Mouse (Mus musculus) forebrain, postnatal 0 days (tissue): Measurements from ENCODE around the gene Nfix. TPM values are rescaled to one million over a fixed set of nuclear protein-coding genes. Genes with fewer than 3 reads are reported as not detected.
A peak's percentile ranks its signal among the peaks of the same experiment; 100 is the strongest.

Experiments used
- ATAC-seq: fragments of 200-750 bp; cut with Nextera tagmentation; 2 replicates; pipeline ENCODE4 v1.8.0; 2017; ENCODE audit warnings: mild to moderate bottlenecking, moderate library complexity
- DNase-seq: peaks from one replicate; pipeline ENCODE4 v3.0.0-alpha.2; 2015
- H3K27ac ChIP-seq: fragments of 300-500 bp; sonication (generic); 2 replicates; pipeline ENCODE4 v1.5.1; 2014; ENCODE audit warnings: low read depth, mild to moderate bottlenecking, antibody characterized with exemption, low read length, moderate library complexity, mixed read lengths
- H3K27me3 ChIP-seq: fragments of 300-500 bp; sonication (generic); 2 replicates; pipeline ENCODE4 v1.6.1; 2014; ENCODE audit warnings: mild to moderate bottlenecking, low read length, mixed read lengths; ENCODE audit not compliant: insufficient read depth
- H3K36me3 ChIP-seq: fragments of 300-500 bp; sonication (generic); 2 replicates; pipeline ENCODE4 v1.6.1; 2014; ENCODE audit warnings: mild to moderate bottlenecking, moderate library complexity; ENCODE audit not compliant: insufficient read depth
- H3K4me1 ChIP-seq: fragments of 300-500 bp; sonication (generic); 2 replicates; pipeline ENCODE4 v1.6.1; 2014; ENCODE audit warnings: antibody characterized with exemption; ENCODE audit not compliant: insufficient read depth
- H3K4me2 ChIP-seq: fragments of 300-500 bp; sonication (generic); 2 replicates; pipeline ENCODE4 v1.6.1; 2014; ENCODE audit warnings: low read depth, mild to moderate bottlenecking, moderate library complexity
- H3K4me3 ChIP-seq: fragments of 300-500 bp; sonication (generic); 2 replicates; pipeline ENCODE4 v1.5.1; 2014; ENCODE audit warnings: low read depth, low read length, mixed read lengths
- H3K9ac ChIP-seq: fragments of 300-500 bp; sonication (generic); 2 replicates; pipeline ENCODE4 v1.6.1; 2014; ENCODE audit warnings: mild to moderate bottlenecking
- H3K9me3 ChIP-seq: fragments of 300-500 bp; sonication (generic); 2 replicates; pipeline ENCODE4 v1.6.1; 2016; ENCODE audit warnings: low read length
- CTCF ChIP-seq: sonication (generic); IDR thresholded peaks from 2 replicates; pipeline ENCODE4 v1.5.1; 2016; ENCODE audit warnings: antibody characterized with exemption, control low read depth, low read depth
- WGBS: fragments of 180-500 bp; shearing (Covaris S2); extraction: QIAGEN DNeasy Blood & Tissue Kit; methylation state at CpG from one replicate; pipeline ENCODE4 v1.1.7; 2014; 5-methylcytosine and 5-hydroxymethylcytosine counted together
- polyA plus RNA-seq: library from polyadenylated mRNA; unstranded; fragments of >200 nt; fragmentation: Nextera tagmentation; extraction: Ambion mirVana; gene quantifications from 2 replicates; pipeline ENCODE4 v1.2.1, GENCODE M21; 2015
- total RNA-seq: library from RNA; depleted of rRNA; stranded (reverse); fragments of >200 nt; gene quantifications from 2 replicates; pipeline ENCODE4 v1.2.3, GENCODE M21; 2014

Nfix gene
- total and polyA plus RNA-seq, 2 experiments from 2014 or later, result 111 to 376 TPM

DNA sequence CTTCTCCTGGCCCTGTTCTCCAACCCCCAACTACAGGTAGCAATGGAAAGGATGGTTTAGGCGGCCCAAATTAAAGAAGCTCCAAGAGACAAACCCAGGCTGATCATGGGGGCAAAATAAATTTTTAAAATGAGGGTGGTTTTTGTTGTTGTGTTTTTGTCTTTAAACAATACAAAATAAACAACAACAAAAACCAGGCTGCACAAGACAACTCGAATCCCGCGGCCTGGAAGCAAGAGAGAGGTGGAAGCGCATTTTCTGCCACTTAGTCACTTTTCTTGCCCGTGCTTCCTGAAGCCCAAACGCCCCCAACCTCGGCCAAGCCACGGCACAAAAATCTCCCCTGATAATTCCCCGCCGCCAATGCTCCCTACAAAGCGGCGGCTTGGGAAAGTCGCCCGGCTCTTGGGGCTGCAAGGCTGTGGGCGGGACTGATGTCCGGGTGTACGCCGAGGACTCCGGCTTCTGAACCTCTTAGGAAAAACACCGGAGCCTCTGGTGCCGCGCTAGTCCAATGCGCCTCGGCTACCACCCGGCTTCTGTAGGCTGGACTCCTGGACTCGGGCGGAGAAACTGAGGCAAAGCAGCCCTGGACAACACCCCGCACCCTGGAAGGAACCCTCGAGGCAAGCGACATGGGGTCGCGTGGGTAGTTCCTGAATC is 16.1 kb downstream of the Nfix start:
- Histone ChIP-seq H3K36me3 (no peaks in the 10 kb centered on the region), H3K27ac (peak overlapping the region; percentile 95), H3K27me3 (no peaks in the 10 kb centered on the region; the same call in 1 of the 2 replicates), H3K9me3 (no peaks in the 10 kb centered on the region), H3K4me1 (peaks cover 45% of the 10 kb centered on the region), H3K4me2 (peak overlapping the region; percentile 57), H3K9ac (peak overlapping the region; percentile 70), H3K4me3 (peak overlapping the region; percentile 19)
- DNase-seq (no peak), ATAC-seq (no peak)
- 9% methylated on average over 33 of the region's 33 CpGs for WGBS
- no peak for TF ChIP-seq CTCF

DNA sequence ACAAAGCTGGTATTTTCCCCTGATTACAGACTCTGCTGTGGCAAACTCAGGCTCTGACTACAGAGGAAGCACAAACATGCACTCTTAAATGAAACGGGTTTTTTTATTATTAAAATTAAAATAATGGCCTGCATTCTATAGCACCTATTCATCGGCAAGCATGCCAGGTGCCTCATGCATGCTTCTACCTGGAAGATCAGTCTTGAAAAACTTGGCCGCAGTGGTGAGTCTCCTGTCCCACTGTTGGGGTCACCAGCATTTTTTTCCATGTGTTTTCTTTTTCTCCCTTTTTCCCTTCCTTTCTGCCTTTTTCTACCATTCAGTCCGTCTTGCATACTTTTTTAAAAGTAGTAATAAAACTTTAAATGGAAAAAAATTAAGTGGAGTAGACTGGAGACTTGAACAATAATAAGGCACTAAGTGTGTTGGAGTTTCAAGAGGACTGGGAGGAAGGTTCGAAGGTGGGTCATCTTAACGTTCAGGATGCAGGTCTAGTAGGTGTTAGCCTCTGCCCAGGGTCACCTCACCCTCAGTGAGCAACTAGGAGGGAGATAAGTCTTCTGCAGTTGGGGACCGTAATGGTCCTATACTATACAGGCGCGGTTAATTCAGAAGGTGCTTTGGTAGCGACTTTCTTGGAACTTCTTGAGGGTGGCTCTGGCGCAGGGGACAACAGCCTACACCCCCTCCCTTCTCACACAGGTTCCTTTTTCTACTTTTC is 16.8 kb downstream of the Nfix start:
- H3K4me1 ChIP-seq, result peaks cover 50% of the 10 kb centered on the region
- H3K9ac ChIP-seq, result peak overlapping the region; percentile 70
- no peaks in the 10 kb centered on the region for H3K9me3 ChIP-seq
- H3K27ac ChIP-seq, result peak overlapping the region; percentile 95
- no peak for TF ChIP-seq CTCF
- no peaks in the 10 kb centered on the region for H3K36me3 ChIP-seq
- WGBS, result 27% methylated on average over 11 of the region's 11 CpGs
- H3K27me3 ChIP-seq, result no peaks in the 10 kb centered on the region; the same call in 1 of the 2 replicates
- 0 out of 2 replicates have a peak overlapping the region, but pooled peaks have one; percentile 19 for H3K4me3 ChIP-seq
- no peak for ATAC-seq
- no peak for DNase-seq
- H3K4me2 ChIP-seq, result peak overlapping the region; percentile 57

DNA sequence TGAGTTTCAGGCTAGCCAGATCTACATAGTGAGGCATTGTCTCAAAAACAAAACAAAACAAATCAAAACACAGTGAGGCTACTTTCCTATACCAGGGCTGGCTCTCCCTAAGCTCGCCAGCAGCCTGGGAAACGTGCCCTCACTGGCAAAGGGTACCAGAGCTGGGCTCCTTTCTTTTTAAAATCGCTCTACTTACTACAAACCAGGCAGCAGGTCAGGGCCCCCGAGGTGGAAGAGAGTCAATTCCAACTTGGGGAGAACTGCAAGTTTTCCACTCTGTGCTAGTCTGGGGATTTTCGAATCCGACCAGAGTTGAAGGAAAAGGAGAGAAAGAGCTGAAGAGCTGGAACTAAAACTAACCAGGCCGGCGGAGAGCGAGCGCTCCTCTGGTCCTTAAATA is 17.5 kb downstream of the Nfix start:
- 24% methylated on average over 10 of the region's 10 CpGs for WGBS
- Histone ChIP-seq H3K4me3 (no peak overlapping the region), H3K27me3 (no peaks in the 10 kb centered on the region; the same call in none of the 2 replicates), H3K4me1 (peaks cover 49% of the 10 kb centered on the region), H3K9me3 (no peaks in the 10 kb centered on the region), H3K9ac (peak overlapping the region; percentile 70), H3K27ac (peak overlapping the region; percentile 95), H3K4me2 (peak overlapping the region; percentile 57), H3K36me3 (no peaks in the 10 kb centered on the region)
- ATAC-seq (no peak), DNase-seq (peak; percentile 58)
- no peak for TF ChIP-seq CTCF

DNA sequence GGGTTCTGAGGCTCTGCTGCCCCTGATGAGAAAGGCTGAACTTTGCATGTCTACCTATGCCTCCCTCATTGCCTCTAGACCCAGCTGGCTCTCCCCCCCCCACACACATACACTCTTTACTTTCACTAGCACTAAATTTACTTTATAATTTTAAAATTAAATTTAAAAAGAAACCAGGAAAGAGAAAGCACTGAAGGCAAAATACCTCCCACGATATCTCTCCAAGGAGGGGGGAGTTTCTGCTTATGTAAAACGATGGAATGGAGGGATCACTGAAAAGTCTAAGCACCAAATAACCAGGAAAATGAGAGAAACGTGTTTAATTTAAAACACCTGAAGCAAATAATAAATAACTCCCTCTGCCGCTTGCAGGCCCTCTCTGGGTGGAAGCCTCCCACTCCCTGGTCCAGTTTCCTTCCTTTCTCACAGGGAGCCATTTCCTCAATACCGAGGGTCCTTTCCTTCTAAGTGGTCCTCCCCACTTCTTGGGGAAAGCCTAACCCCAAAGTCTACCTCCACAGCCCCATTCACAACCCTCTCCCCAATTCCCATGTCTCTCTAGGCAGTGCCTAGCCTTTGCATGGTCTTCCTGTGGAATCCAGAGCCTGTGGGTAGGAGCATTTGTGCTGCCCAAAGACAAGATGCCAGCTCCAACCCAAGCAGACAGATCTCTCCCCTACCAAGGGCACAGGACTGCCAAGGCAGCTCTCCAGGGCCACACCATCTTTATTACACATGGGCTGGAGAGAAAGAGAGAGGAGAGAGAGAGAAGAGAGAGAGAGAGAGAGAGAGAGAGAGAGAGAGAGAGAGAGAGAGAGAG is 18.2 kb downstream of the Nfix start:
- H3K27me3 ChIP-seq, result no peaks in the 10 kb centered on the region; the same call in none of the 2 replicates
- WGBS, result 29% methylated on average over 5 of the region's 5 CpGs
- peak overlapping the region; percentile 57 for H3K4me2 ChIP-seq
- H3K27ac ChIP-seq, result peak overlapping the region; percentile 95
- TF ChIP-seq CTCF, result no peak
- no peaks in the 10 kb centered on the region for H3K36me3 ChIP-seq
- ATAC-seq, result no peak
- peak overlapping the region; percentile 70 for H3K9ac ChIP-seq
- peaks cover 44% of the 10 kb centered on the region for H3K4me1 ChIP-seq
- H3K9me3 ChIP-seq, result no peaks in the 10 kb centered on the region
- no peak overlapping the region for H3K4me3 ChIP-seq
- no peak for DNase-seq

DNA sequence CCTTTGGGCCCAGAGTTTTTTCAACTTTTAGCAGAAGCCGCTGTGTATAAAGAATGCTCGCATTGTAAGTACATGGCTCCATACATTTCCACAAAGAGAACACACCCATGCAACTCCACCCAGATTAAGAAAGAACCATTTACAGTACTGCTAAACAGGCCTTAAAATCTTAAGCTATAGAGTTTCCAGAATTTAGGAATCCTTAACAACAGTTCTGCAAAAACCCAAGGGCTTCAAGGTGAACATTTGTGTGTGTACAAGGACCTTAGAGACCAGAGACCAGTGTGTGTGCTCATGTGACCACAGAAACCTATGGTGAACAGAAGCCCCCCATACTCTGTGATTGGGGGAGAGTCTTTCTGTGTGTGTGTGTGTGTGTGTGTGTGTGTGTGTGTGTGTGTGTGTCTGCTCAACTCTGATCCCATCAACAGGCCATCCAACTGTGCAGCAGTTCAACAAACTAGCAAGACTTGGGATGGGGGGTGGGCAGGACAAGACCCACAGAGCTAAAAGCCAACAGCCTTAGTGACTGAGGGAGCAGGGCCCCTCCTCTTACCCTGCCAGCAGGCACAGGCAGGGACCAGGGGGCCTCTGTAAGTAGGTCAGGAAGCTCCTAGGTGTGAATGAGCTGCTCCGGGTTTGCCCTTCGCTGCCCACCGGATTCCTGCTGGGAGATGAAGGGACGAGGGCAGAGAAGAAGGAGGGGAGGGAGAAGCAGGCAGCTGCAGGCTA is 19.0 kb downstream of the Nfix start:
- H3K4me2 ChIP-seq, result peak overlapping the region; percentile 17; the same call in 1 of the 2 replicates
- DNase-seq (no peak), ATAC-seq (no peak)
- no peaks in the 10 kb centered on the region for H3K36me3 ChIP-seq
- WGBS, result 26% methylated on average over 6 of the region's 6 CpGs
- H3K4me1 ChIP-seq, result peaks cover 38% of the 10 kb centered on the region
- no peaks in the 10 kb centered on the region for H3K9me3 ChIP-seq
- H3K9ac ChIP-seq, result peak overlapping the region; percentile 28
- H3K4me3 ChIP-seq, result no peak overlapping the region
- H3K27ac ChIP-seq, result peak overlapping the region; percentile 95
- TF ChIP-seq CTCF, result no peak
- H3K27me3 ChIP-seq, result no peaks in the 10 kb centered on the region; the same call in none of the 2 replicates

DNA sequence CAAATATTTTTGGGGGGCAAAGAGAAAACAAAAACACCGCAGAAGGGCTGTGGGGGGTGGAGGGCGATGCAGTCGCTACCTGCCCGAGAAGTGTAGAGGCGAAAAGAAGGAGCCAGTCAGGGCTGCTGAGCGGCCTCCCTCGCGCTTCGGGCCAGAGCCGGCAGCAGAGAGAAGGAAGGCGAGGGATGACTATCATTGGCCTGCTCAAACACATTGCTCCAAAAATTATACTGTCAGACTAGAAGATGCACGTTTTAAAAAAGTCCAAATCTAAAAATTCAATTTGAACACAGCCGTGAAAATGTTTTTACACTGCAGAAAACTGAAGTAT is 20.0 kb downstream of the Nfix start:
- Histone ChIP-seq H3K36me3 (no peaks in the 10 kb centered on the region), H3K27me3 (no peaks in the 10 kb centered on the region; the same call in none of the 2 replicates), H3K4me3 (no peak overlapping the region), H3K9me3 (no peaks in the 10 kb centered on the region), H3K4me2 (peak overlapping the region; percentile 49), H3K4me1 (peaks cover 44% of the 10 kb centered on the region), H3K9ac (peak overlapping the region; percentile 61), H3K27ac (peak overlapping the region; percentile 95)
- 9% methylated on average over 13 of the region's 13 CpGs for WGBS
- ATAC-seq, result no peak
- peak; percentile 54 for DNase-seq
- no peak for TF ChIP-seq CTCF
